In the genomic region with DNA sequence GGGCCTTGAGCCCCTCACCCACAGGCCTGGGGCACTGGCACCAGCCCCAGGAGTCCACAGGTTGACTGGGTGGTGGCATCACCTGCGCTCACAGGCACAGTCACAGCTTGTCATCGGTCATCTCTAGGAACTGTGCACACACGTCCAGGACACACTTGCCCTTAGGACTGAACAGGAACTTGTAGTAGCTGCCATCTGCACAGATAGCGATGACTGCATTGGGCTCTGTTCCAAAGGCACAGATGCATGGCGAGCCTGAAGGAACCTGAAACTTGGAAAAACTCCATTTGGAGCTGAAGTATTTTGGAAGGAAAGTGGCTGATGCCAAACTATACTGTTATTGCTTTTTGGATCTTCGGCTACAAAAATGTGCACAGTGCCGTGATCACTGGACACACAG, we compare ENCODE assay signal across 20 mouse cellular contexts. TPM values are rescaled to one million over a fixed set of nuclear protein-coding genes. Genes with fewer than 3 reads are reported as not detected.
DNase-seq lines count a peak whose midpoint lies in the region; ATAC-seq lines count a peak whose summit lies in the region.
"Had no signal": no experiment of that assay in that cellular context is flagged by ENCODE, and none has a peak within 500 bp of the region (broad histone marks: within the 10 kb centered on the region; RNA-seq: fewer than 3 reads in every experiment).

No protein-coding gene starts in this region.

- DNase-seq in forebrain, embryonic 14.5 days (ENCODE audit: low spot score) = peak; percentile 57
- no peak for DNase-seq in forebrain, embryonic 10.5 days (ENCODE audit: extremely low spot score, low spot score)
- peak; percentile 35 to 39 for DNase-seq in left cerebral cortex, adult 18-20 months (ENCODE audit: low spot score in 2 of 2)
- no peak for DNase-seq in left cerebral cortex, adult 11 months (ENCODE audit: low spot score)
- DNase-seq in cerebellum, adult 8-10 months = peak; percentile 43
- DNase-seq in left cerebral cortex, postnatal 25 days (ENCODE audit: low spot score in 2 of 2) = peak; percentile 28 to 70
- no peak for DNase-seq in B cell, adult 2 months
- no peak for DNase-seq in spleen, postnatal 4 days (ENCODE audit: low spot score in 2 of 2)
- DNase-seq: adrenal gland, adult 2 months; gastrocnemius, postnatal 10 days; heart, postnatal 4 days; kidney, postnatal 14 days; layer of hippocampus, postnatal 36 days; lung, embryonic 14.5 days; thymus, postnatal 36 days had no signal

- no peak overlapping the region for H3K9ac ChIP-seq in forebrain, embryonic 14.5 days (ENCODE audit: low read length)
- H3K9ac ChIP-seq: intestine, embryonic 15.5 days; lung, embryonic 14.5 days; stomach, embryonic 15.5 days had no signal

- ATAC-seq in forebrain, embryonic 14.5 days = peak; percentile 50; the same call in 1 of the 2 replicates
- ATAC-seq: intestine, embryonic 15.5 days had no signal

- no peaks in the 10 kb centered on the region for H3K9me3 ChIP-seq in forebrain, embryonic 14.5 days (replicated peaks; ENCODE audit: control insufficient read depth, low read length)
- H3K9me3 ChIP-seq in forebrain, embryonic 10.5 days = no peaks in the 10 kb centered on the region
- H3K9me3 ChIP-seq: intestine, embryonic 15.5 days; megakaryocyte, embryonic 14.5 days; stomach, embryonic 15.5 days had no signal

- H3K27ac ChIP-seq in forebrain, embryonic 14.5 days (ENCODE audit: low read depth, low read length) = no peak overlapping the region
- H3K27ac ChIP-seq in forebrain, embryonic 10.5 days = no peak overlapping the region
- H3K27ac ChIP-seq: intestine, embryonic 15.5 days; stomach, embryonic 15.5 days had no signal

- no peaks in the 10 kb centered on the region for H3K27me3 ChIP-seq in forebrain, embryonic 14.5 days (replicated peaks; ENCODE audit: control insufficient read depth, insufficient read depth, low read length)
- no peaks in the 10 kb centered on the region for H3K27me3 ChIP-seq in forebrain, embryonic 10.5 days (ENCODE audit: poor library complexity, severe bottlenecking)
- H3K27me3 ChIP-seq: intestine, embryonic 15.5 days; megakaryocyte, embryonic 14.5 days; stomach, embryonic 15.5 days had no signal

- 74% methylated on average over 7 of the region's 7 CpGs for WGBS in forebrain, embryonic 14.5 days
- 92% methylated on average over 7 of the region's 7 CpGs for WGBS in forebrain, embryonic 10.5 days

- H3K4me1 ChIP-seq in forebrain, embryonic 14.5 days (ENCODE audit: control insufficient read depth, insufficient read depth, low read length) = no peaks in the 10 kb centered on the region
- H3K4me1 ChIP-seq in forebrain, embryonic 10.5 days = no peaks in the 10 kb centered on the region
- H3K4me1 ChIP-seq: intestine, embryonic 15.5 days; stomach, embryonic 15.5 days had no signal

- intact Hi-C loops in left cerebral cortex, postnatal 25 days (cut with DNase I) = no loop called here

- H3K4me3 ChIP-seq in forebrain, embryonic 14.5 days (ENCODE audit: low read depth, low read length) = no peak overlapping the region
- H3K4me3 ChIP-seq in forebrain, embryonic 10.5 days = no peak overlapping the region
- H3K4me3 ChIP-seq: erythroblast, embryonic 14.5 days; intestine, embryonic 15.5 days; megakaryocyte, embryonic 14.5 days; stomach, embryonic 15.5 days had no signal

- peaks cover 33% of the 10 kb centered on the region for H3K36me3 ChIP-seq in forebrain, embryonic 14.5 days (ENCODE audit: control insufficient read depth, insufficient read depth, low read length)
- H3K36me3 ChIP-seq in forebrain, embryonic 10.5 days (replicated peaks) = peaks cover 54% of the 10 kb centered on the region

- no peak overlapping the region for H3K4me2 ChIP-seq in forebrain, embryonic 14.5 days (ENCODE audit: low read length)
- H3K4me2 ChIP-seq: heart, embryonic 11.5 days; intestine, embryonic 15.5 days; lung, embryonic 14.5 days; stomach, embryonic 15.5 days had no signal

RNA-seq across cellular contexts. Expression of a gene that starts 13.0 kb away (rescaled TPM):
- 192 and 195 TPM in 2 replicates for polyA plus RNA-seq in forebrain, embryonic 14.5 days (2014; fragmentation: Nextera tagmentation; extraction: Ambion mirVana)
- polyA plus RNA-seq in forebrain, embryonic 10.5 days (2016; fragmentation: Nextera tagmentation; extraction: Ambion mirVana) = 308 and 310 TPM in 2 replicates
- total RNA-seq in left cerebral cortex, adult 18-20 months (2021) = 10 to 100 TPM; 49.5 to 51.7 TPM
- 10 to 100 TPM; 51.8 to 53.2 TPM for total RNA-seq in left cerebral cortex, postnatal 25 days (2021)

RNA-seq across cellular contexts. Expression of a gene that starts 14.0 kb away (rescaled TPM):
- 58.0 and 71.8 TPM in 2 replicates for polyA plus RNA-seq in forebrain, embryonic 14.5 days (2014; fragmentation: Nextera tagmentation; extraction: Ambion mirVana)
- 65.1 and 72.4 TPM in 2 replicates for polyA plus RNA-seq in forebrain, embryonic 10.5 days (2016; fragmentation: Nextera tagmentation; extraction: Ambion mirVana)
- 10 to 100 TPM; 57.0 to 59.2 TPM for total RNA-seq in left cerebral cortex, adult 18-20 months (2021)
- 10 to 100 TPM; 47.8 to 70.3 TPM for total RNA-seq in left cerebral cortex, postnatal 25 days (2021)

RNA-seq across cellular contexts. Expression of a gene that starts 55.7 kb away (rescaled TPM):
- polyA plus RNA-seq in forebrain, embryonic 14.5 days (2014; fragmentation: Nextera tagmentation; extraction: Ambion mirVana) = 23.8 and 25.0 TPM in 2 replicates
- polyA plus RNA-seq in forebrain, embryonic 10.5 days (2016; fragmentation: Nextera tagmentation; extraction: Ambion mirVana) = 24.0 and 25.1 TPM in 2 replicates
- total RNA-seq in left cerebral cortex, adult 18-20 months (2021) = 10 to 100 TPM; 31.6 to 32.5 TPM
- 10 to 100 TPM; 33.3 to 33.9 TPM for total RNA-seq in left cerebral cortex, postnatal 25 days (2021)

Comparison
In these comparisons a context has a peak if more than half of its experiments do, and no peak if none do; other contexts are left out.
1. DNase-seq: peak in forebrain, embryonic 14.5 days (single experiment), left cerebral cortex, adult 18-20 months (2 of 2), cerebellum, adult 8-10 months (single experiment) and left cerebral cortex, postnatal 25 days (2 of 2); none in forebrain, embryonic 10.5 days (single experiment), left cerebral cortex, adult 11 months (single experiment), B cell, adult 2 months (0 of 2) and spleen, postnatal 4 days (0 of 2).